Mouse (Mus musculus) layer of hippocampus, adult 9-10 months (tissue): ENCODE data around the gene Csrp1.

Experiments used
- DNase-seq: peaks from one replicate; pipeline ENCODE4 v3.0.0; 2022; ENCODE audit warnings: low spot score

The Csrp1 gene

DNA sequence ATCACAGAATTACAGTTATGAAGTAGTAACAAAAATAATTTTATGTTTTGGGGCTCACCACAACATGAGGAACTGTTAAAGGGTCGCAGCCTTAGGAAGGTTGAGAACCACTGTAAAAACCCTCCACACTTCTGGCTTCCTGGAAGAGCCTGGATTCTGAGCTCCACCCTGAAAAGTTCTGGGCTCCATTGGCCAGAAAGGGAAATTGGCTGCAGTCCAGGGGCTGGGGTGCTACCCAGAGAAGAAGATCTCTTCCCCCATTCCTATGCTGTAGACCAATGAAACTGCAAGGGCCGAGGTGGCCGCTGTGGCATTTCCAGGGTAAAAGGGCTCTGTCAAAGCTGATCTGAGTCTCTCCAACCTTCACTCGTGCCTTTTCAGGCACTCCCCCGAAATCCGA lies 21.8 kb upstream of the Csrp1 start:
- DNase-seq = no peak

DNA sequence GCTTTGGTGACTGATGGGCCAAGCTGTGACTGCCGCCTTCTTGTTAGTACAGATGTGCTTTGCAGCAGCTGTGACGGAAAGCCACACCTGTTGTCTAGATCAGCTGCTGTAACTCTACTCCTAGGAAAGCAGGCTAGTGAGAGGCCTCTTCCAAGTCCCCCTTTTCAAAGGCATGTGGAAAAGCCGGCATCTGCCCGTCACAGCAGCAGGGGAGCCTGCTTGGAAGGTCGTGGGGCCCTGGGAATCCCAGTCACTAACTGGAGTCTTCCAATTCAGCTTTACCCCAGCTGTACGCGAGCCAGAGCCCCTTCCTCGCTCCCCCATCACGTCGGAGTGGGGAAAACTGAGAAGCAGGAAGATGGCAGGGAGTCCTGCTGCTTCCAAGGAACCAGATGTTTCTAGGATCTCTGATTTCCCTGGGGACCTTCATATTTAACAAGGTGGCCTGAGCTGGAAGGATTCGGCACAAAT lies 21.4 kb upstream of the Csrp1 start:
- DNase-seq = no peak

DNA sequence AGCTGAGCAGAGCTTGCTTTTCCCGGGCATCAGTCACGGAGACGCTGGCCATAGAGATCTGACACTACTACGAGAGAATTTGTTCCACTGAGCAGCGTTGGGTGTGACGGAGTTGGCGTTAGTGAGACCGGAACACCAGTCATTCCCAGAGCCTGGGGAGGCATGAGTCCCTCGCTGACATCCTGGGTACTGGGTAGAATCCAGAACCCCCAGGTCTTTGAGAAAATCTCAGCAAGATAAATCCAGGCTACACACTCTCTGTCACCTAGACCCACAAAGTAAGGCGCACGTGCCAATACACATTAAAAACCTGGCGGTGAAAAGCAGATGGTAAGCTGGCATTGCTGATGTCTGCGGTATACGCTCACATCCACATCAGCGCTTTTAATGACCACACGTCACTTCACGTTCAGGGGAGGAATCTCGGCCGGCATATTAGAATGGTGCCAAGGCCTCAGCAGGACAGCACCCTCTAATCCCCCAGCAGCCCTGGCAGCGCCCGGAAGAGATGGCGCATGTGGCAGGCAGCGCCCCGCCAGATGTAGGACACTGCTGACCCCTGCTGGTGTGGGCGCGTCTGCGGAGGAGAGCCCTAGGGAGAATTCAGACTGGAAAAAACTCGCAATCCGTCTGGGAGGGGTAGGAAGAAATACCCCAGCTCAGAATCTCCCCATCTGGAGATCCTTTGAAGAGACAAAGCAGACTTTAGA lies 20.7 kb upstream of the Csrp1 start:
- DNase-seq = peak; percentile 57

DNA sequence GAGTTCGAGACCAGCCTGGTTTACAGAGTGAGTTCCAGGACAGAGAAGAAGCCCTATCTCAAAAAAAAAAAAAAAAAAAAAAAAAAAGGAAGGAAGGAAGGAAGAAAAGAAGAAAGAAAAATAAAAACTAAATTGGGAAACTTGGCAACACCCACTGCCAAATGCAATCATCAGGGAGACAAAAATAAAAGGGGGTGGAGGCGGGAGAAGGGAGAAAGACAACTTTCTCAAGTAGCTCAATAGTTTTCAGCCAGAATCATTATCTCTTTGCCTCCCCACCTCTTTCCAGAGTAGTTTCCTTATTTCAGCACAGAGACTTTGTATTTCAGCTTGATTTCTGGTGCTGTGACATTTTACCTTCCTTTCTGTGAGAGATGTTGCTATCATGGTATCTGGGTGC lies 20.0 kb upstream of the Csrp1 start:
- DNase-seq = no peak

DNA sequence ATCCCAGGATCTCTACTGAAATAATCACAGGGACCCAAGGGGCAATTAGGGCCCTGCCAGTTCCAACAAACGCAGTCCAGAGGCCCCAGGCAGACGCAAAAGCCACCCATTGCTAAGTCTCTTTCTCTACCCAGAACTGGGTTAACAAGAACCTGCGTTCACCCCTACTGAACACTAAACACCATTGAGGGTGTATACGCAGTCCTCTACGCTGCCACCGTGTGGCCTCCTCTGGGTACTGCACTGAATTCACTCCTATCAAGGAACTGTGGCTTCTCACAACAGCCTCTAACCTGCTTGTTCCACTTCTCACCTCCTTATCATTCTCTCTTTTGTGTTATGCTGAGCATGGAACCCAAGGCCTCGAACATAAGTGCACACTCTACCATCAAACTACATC lies 19.3 kb upstream of the Csrp1 start:
- peak; percentile 63 for DNase-seq

DNA sequence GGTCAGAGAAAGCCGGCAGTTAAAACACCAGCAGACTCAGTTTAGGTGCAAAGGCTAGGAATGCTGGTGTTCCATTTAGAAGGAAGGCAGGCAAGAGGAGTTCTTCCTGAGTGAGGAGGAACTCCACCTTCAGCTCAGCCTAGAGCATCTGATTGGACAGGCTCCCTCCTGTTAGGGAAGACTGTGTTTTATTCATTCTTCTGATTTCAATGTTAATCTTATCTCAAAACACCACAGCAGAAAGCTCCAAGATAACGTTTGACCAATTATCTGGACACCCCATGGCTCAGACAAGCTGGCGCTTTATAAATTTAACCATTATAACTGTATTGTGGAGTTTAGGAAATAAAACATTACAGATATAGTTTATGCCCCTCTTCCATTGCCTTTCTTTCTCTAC lies 18.5 kb upstream of the Csrp1 start:
- DNase-seq = no peak

DNA sequence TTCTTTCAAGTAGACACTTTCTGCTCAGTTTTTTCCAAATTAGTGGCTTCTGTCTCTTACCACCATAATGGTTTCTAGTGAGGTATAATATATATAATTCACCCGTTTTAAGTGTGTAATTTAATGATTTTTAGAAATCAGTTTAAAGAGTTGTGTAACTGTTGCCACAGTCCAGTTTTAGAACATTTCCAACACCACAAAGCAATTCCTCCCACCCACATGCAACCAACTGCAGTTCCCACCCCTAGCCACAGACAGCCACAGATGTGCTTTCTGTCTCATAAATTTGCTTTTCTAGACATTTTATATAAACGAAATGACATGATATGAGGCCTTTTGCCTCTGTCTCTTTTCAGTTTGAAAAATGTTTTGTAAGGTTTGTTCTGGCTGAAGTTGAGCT lies 17.1 kb upstream of the Csrp1 start:
- no peak for DNase-seq

DNA sequence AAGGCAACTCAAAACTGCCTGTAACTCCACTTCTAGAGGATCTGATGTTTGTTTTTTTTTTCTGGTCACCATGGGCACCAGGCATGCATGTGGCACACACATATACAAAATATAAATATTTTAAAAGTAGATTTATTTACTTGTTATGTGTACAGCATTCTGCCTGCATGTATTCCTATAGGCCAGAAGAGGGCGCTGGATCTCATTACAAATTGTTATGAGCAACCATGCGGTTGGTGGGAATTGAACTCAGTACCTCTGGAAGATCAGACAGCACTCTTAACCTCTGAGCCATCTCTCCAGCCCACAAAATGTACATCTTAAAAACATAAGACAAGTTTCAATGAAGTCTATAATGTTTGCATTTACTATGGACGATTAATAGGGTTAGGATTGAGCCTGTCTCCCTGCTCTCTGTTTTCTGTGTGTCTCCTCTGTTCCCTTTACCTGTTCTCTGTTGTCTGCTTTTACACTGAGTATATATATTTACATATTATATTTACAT lies 15.5 kb upstream of the Csrp1 start:
- no peak for DNase-seq

DNA sequence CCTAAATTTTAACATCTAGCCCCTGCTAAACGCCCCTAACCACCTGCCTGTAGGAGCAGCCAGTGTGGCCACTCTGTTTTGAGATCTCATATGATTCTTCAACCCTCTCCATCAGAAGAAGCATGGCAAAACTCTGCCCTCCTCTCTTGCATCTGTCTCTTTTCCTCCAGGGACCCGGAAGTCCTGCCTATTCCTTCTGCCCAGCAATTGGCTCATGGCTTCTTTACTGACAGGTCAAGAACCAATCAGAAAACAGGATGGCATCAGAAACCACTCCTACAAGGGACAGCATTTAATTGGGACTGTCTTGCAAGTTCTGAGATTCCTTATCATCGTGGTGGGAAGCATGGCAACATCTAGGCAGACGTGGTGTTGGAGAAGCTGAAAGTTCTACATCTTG lies 11.5 kb upstream of the Csrp1 start:
- DNase-seq = no peak

DNA sequence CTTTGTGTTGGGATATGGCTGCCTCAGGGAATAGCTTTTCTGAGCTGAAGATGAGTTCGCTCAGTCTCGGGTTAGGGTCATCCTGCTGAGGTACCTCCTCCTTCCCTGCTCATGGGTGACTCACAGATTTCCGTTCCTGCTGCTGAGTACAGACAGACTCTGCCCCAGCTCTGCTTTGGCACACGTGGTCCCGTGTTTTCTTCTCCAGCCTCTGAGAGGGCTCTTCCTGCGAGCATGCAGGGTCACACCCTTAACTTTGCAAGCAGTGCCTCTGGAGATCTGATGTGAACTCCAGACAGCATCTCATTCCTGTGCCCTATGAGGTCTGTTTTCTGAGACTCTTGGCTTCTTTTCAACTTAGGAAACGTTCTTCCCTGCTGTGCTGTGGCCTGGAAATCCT lies 8.7 kb upstream of the Csrp1 start:
- DNase-seq = no peak

DNA sequence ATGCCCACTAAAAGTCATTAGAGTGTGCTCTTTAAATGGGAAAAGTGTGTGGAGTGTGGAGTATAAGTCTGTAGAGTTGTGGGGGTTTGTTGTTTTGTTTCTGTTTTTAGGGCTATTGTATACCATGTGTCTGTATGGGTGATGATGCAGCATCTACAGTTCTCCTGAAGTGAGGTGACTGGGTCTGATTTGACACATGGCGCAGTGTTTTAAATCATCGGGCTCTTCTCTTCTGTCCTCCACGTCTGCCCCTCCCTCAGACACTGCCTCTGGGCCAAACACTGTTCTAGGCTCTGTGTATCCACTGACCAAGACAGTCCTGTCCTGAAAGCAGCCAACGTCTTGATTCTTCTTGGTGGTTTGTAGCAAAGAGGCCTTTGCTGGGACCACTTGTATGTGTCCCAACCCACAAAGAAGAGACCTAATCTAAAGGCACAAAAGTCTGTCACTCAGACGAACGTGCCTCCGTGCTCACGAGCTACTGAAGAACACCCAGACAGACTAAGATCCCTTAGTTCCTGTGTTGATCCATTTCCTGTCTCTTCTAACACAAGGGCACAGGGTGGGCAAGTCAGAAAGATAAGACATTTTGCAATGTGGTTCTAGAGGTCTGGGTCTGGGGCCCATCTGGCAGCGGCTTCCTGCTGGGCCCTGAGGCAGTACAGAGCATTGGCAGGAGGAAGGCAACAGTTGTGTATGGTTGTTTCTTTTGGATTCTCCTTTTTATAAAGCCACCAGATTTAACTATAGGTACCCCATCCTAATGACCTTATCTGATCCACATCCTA lies 5.6 kb upstream of the Csrp1 start:
- DNase-seq = no peak

DNA sequence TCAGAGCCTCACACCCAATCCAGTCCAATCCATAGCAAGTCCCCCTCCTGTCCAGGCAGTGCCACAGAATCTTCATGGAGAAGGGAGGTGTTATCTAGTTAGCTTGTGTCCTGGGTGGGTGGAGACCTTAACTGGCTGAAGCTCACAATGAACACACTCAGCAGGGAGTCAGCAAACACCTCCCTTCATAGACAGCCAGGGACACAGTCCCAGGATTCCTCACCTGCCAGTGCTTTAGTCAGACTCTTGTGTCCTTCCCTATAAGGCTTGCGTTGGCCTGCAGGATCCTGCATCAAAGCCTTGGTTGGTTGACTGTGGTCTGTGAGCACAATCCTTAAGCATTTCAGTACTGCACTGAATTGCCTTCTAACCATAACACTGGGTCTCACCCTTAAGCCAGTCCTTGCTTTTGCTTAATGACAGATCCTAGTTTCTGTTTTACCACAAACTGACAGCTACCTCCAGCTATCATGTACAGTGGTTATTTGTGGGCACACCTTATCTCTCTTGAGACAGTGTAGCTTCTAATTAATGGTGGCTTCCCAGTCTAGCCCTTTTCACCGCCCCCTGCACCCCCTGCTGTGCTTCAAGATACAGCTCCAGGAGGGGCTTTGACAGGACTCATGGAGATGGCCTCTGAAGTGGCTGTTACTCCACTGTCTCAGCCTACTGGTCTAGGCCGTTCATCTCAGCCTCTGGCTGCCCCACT lies 4.8 kb upstream of the Csrp1 start:
- DNase-seq = no peak

DNA sequence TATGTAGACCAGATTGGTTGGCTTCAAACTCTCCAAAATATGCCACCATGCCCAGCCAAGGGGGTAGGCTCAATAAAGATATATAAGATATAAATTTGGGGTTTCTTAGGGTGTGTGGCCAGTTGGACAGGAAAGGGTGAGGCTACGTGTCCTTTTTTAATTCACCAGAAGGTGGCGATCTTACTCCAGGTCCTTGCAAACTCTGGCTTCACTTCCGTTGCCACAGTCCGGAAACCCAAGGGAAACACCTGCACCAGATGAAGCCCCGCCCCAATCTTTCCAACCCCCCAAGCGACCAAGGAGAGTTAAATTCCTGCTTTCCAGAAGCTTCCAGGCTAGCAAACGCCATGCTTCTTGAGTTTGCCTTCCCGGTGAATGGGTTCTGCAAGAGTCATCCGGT lies 375 bp upstream of the Csrp1 start:
- no peak for DNase-seq

DNA sequence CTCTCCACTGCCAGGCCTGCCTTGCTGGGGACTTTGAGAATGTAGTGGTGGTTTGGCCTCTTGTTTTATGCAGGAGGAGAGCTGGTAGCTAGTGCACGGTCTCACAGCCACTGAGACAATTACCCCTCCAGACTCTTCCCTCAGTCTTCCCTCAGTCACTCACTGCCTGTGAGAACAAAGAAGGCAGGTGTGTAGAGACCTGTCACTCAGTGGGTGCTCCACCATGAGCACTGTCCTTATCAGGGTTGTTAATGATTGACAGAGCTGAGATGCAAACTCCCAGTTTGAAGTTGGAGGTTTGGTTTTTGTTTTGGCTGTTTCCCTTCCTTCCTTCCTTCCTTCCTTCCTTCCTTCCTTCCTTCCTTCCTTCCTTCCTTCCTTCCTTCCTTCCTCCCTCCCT lies 3.2 kb downstream of the Csrp1 start:
- DNase-seq = no peak

DNA sequence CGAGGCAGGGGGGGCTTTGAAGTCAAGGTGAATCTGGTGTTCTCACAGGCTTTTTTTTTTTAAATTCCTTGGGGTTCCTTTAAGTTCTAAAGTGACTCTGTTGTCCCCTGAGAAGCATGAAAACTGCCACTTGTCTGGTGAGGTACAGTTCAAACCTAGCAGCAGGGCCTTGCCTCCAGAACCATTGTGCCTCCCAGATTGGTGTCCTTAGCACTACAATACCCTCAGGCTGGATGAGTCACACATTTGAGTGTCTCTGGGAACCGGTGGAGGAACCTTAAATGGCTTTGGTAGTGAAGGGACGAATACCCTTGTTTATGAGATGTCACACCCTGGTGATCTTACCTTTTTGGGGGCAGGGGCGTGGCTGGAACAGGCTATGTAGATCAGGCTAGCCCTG lies 4.3 kb downstream of the Csrp1 start:
- DNase-seq = no peak

DNA sequence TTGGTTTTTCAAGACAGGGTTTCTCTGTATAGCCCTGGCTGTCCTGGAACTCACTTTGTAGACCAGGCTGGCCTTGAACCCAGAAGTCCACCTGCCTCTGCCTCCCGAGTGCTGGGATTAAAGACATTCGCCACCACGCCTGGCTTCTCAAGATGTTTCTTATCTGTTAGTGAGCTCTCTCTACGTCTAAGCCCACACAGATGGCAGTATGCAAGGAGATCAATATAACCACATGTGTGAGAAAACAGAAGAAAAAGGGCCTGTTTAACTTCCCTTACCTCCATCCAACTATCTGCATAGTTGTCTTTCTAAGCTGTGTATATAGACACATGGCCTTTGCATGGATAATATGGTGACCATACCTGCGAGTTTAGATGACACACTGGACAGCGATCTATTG lies 5.5 kb downstream of the Csrp1 start:
- no peak for DNase-seq

DNA sequence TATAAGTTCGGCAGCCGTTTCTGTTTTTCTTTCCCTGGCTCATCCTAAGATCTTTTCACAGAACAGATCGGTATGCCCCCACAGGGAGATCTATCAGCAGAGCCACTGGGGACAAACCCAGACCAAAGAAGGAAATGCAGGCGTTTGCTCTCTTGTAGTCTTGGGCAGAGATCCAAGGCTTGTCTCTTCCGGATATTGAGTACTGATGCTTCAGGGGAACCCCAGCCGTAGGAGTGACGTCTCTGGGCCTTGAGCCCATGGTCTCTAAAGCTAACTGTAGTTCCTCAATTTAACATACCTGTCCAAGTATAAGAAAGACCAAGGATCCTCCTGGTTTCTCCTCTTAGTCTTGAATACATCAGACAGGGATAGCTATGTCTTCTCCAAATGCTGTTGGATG lies 6.1 kb downstream of the Csrp1 start:
- no peak for DNase-seq

DNA sequence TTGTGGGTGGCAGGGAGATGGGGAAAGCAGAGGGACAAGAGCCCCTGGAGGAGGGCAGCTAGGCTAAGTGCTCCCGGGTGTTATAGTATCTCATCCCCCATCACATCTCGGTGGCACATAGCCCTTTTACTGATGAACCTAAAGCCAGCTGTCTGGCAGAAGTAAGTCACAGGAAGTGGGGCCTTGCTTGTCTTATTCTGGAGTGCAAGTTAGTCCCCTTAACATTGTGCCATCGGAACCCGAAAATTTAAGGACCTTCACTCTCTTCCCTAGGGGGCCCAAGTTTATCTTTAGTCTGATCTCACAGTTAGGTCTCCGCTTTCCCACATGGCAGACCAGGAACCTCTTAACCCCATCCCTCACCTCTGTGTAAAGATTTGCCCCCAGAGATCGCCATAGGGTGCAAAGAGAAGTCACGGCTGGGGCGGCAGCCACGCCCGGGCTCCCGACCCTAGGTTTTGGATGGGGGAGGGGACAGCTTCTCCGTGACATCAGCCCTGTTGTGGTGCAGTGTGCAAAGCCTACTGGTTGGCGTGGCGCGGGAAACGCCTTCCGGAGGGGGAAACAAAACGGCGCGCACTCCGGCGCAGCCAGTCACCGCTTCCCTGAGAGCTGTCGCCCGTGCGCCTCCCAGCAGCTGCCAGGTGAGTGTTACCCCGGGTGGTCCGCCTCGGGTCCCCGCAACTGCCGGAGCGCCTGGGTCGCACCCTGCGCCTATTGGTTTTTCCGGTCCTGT lies 8.9 kb downstream of the Csrp1 start:
- DNase-seq = no peak

DNA sequence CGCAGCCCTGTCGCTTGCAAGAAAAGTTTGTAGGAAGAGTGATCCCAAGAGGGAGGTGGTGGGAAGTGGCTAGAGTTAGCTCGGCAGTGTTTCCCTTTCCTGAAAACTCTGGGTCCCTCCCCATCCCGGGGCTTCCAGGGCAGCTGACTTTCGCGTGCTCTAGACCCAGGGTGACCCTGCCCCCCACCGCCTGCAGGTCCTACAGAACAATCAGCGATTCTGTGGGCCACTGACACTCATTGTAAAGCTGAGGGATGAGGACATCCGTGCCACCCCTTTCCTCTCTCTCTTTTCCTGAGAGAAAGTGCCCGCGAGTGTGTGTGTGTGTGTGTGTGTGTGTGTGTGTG lies 9.5 kb downstream of the Csrp1 start:
- no peak for DNase-seq

DNA sequence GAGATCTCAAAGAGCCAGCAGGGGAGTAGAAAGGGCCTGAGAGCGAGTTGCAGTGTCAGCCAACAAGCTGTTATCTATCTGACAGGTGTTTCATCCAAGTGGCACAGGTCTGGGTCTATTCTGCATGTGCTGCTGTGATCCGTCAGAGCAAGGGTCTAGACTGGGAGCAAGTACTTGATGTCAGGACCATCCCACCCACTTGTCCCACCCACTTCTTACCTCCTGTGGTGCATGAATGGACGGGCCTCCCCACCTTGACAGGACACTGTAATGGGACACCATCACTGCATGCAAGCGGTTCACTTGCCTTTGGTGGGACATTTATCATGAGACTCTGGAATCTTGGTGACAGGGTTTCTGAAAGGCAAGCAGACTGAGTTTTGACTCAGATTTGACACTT lies 10.0 kb downstream of the Csrp1 start:
- DNase-seq = no peak

DNA sequence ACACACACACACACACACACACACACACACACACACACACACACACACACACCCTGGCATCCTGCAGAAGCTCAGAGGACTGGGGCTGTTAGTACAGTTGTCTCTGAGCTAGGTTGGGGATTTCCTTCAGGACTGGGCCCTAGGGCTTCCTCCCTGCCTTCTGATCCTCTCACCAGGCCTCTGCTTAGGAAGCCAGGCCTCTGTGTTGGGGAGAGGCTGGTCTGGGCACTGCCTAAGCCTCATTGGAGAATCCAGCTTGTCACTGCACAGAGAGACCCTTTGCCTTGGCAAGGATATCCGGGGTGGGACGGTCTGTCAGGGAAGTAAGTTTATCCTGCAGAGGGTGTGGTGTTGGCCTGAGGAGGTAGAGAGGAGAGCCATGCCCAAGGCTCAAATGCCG lies 10.4 kb downstream of the Csrp1 start:
- no peak for DNase-seq

DNA sequence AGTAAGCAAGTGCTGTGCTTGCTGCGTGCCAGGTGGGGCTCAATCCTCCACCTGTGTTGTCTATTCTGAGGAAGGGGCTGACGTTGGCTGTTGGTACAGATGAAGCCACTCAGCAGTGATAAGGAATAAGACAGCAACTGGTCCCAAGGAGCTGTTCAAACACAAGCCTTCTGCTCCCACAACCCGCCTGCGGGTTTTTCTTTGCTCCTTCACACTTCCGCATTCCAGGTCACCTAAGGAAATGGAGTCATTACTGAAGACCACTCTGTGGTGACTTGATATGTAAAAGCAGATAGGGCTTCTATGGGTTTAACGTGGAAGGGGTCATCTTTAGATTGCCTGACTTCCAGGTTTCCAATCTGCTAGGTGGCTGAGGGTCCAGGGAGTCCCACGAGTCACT lies 11.5 kb downstream of the Csrp1 start:
- DNase-seq = no peak
